Mouse (Mus musculus): Measurements from ENCODE around the gene Mroh2a.

DNA sequence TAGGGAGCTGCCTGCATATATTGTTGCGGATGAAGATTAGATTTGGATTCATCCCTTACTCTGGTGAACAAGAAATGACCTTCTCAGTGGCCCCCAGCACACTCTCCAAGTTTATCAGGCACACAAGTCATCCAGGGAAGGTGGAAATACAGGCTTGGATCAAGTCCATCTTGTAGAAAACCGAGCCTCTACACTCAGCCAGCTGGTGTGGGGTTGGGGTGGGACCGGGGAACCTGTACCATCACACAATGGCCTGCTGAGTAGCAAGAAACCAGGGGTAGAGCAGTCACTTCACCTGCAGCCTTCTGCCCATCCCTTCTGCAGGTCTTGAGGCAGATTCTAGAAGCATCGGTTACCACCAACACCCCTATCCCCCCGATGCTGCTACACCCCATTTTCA is 7.9 kb downstream of the Mroh2a start:
- TF ChIP-seq CTCF (IDR thresholded peaks at IDR 0.05; ENCODE audit: low read depth, low read length) (no peak), POLR2A (IDR thresholded peaks at IDR 0.05; ENCODE audit: extremely low read depth, insufficient read depth, low read length) (no peak)

Measured in liver, adult 2 months (tissue).